Mouse (Mus musculus) heart, postnatal 14 days (tissue): Measurements from ENCODE around the gene Fam178b. TPM values are rescaled to one million over a fixed set of nuclear protein-coding genes. Genes with fewer than 3 reads are reported as not detected.

ENCODE experiments used
- DNase-seq, 2 experiments: peaks; one replicate each; pipeline ENCODE4 v3.0.0; 2021 to 2022
- intact Hi-C: fragments of 180-260 bp; cut with DNase I; formaldehyde crosslinking; loops from one replicate; pipeline ENCODE4 v1.15.1; 2025
- total RNA-seq, 2 experiments: library from RNA; stranded (reverse); gene quantifications; 2 replicates each; pipeline ENCODE4 v1.2.3; 2021

Fam178b gene
- total RNA-seq, 2 experiments from 2014 or later = 0.67 to 0.73 TPM

GRCm38 (mm10) chr1:36569694-36570276 lies 113.2 kb downstream of the Fam178b start:
- peak in 1 of 2 experiments; percentile 31 for DNase-seq

GRCm38 (mm10) chr1:36568776-36569175 lies 114.2 kb downstream of the Fam178b start:
- intact Hi-C loops = no loop called here
- peak in 1 of 2 experiments; percentile 22 for DNase-seq

More at GRCm38 (mm10) chr1:36569694-36570276, 113.2 kb downstream of the Fam178b start:
- intact Hi-C loops = no loop called here

- intact Hi-C loops = no loop called here
- DNase-seq = peak in 1 of 2 experiments; percentile 25
Measured at GRCm38 (mm10) chr1:36567818-36568603, 115.0 kb downstream of the Fam178b start.

GRCm38 (mm10) chr1:36566425-36566824 lies 116.6 kb downstream of the Fam178b start:
- intact Hi-C loops = no loop called here
- no peak for DNase-seq

GRCm38 (mm10) chr1:36564101-36564500 lies 118.9 kb downstream of the Fam178b start:
- intact Hi-C loops = no loop called here
- DNase-seq = peak; percentile 59

GRCm38 (mm10) chr1:36563632-36564031 lies 119.4 kb downstream of the Fam178b start:
- no peak for DNase-seq
- intact Hi-C loops = no loop called here

- intact Hi-C loops = no loop called here
- DNase-seq = peak in 1 of 2 experiments; percentile 32
Measured at GRCm38 (mm10) chr1:36563197-36563596, 119.8 kb downstream of the Fam178b start.

- intact Hi-C loops = no loop called here
- no peak for DNase-seq
Measured at GRCm38 (mm10) chr1:36562388-36562787, 120.6 kb downstream of the Fam178b start.

GRCm38 (mm10) chr1:36560903-36561302 lies 122.1 kb downstream of the Fam178b start:
- intact Hi-C loops = no loop called here
- DNase-seq = peak in 1 of 2 experiments; percentile 34

- intact Hi-C loops = no loop called here
- no peak for DNase-seq
Measured at GRCm38 (mm10) chr1:36559888-36560287, 123.1 kb downstream of the Fam178b start.

GRCm38 (mm10) chr1:36559256-36559655 lies 123.7 kb downstream of the Fam178b start:
- peak in 1 of 2 experiments; percentile 20 for DNase-seq
- intact Hi-C loops = no loop called here

- DNase-seq = peak; percentile 84
- intact Hi-C loops = no loop called here
Measured at GRCm38 (mm10) chr1:36558031-36558993, 124.7 kb downstream of the Fam178b start, which contains the start of gene Sema4c. TSS of gene Sema4c (minus strand) at chr1:36558349.

- peak; percentile 93 for DNase-seq
- intact Hi-C loops = loop anchor here (2.0 kb wide), 3 partner anchors 31 to 77 kb away; no protein-coding TSS in a partner anchor
Measured at GRCm38 (mm10) chr1:36557457-36558011, 125.4 kb downstream of the Fam178b start.

GRCm38 (mm10) chr1:36556553-36557456 lies 126.2 kb downstream of the Fam178b start:
- intact Hi-C loops = loop anchor here (2.0 kb wide), 3 partner anchors 32 to 78 kb away; no protein-coding TSS in a partner anchor
- peak; percentile 95 to 97 for DNase-seq

- DNase-seq = peak in 1 of 2 experiments; percentile 43
Measured at GRCm38 (mm10) chr1:36555798-36556395, 127.1 kb downstream of the Fam178b start.

GRCm38 (mm10) chr1:36554633-36555399 lies 128.2 kb downstream of the Fam178b start:
- intact Hi-C loops = no loop called here
- DNase-seq = no peak

More at GRCm38 (mm10) chr1:36555798-36556395, 127.1 kb downstream of the Fam178b start:
- intact Hi-C loops = loop anchor here (2.0 kb wide), 3 partner anchors 33 to 79 kb away; no protein-coding TSS in a partner anchor

- no peak for DNase-seq
- intact Hi-C loops = no loop called here
Measured at GRCm38 (mm10) chr1:36552506-36552905, 130.5 kb downstream of the Fam178b start.

- intact Hi-C loops = no loop called here
- no peak for DNase-seq
Measured at GRCm38 (mm10) chr1:36551904-36552303, 131.1 kb downstream of the Fam178b start.
